Comparison of ENCODE assay signal across 8 mouse cellular contexts in the genomic region with DNA sequence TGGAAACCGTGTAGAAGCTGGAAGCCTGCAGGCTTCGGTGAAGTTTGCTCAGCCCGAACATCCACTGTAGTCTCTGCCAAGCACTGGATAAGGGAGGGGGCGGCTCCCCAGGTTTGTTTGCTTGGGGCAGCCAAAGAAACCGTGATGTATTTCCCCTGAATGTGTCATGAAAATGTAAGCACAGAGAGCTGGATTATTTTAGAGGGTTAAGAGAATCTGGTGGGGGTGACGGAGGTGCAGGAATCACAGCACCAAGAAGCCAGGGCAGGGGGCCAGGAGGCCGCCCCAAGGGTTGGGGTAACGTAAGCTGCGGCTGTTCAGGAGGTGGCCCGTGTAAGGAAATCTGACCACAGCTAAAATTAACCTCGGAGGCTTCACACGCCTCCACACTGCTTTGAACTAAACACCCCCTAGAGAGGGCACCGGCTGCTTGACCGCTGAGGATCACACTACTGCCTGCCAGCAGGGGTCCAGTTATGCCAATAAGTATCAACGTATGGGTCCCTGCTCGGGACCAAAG.
DNase-seq lines count a peak whose midpoint lies in the region; ATAC-seq and TF ChIP-seq lines count a peak whose summit lies in the region.

No protein-coding gene starts in this region.

- TF ChIP-seq CTCF in heart, postnatal 0 days (IDR thresholded peaks at IDR 0.05; ENCODE audit: low read depth): 0 out of 2 replicates have a peak, but pooled peaks have one; percentile 2

- WGBS in heart, postnatal 0 days: 9% methylated on average over 16 of the region's 16 CpGs
- WGBS in liver, embryonic 13.5 days (ENCODE audit: insufficient replicate concordance): 16% methylated on average over 16 of the region's 16 CpGs

- peaks cover 33% of the 10 kb centered on the region for H3K4me1 ChIP-seq in heart, postnatal 0 days (ENCODE audit: control insufficient read depth, insufficient read depth)
- H3K4me1 ChIP-seq in liver, embryonic 13.5 days (replicated peaks): peaks cover 12% of the 10 kb centered on the region

- DNase-seq in ovary, postnatal 36 days (ENCODE audit: low spot score): peak; percentile 36
- DNase-seq in ovary, postnatal 10 days (ENCODE audit: low spot score): no peak
- DNase-seq in heart, postnatal 0 days (ENCODE audit: low spot score): peak; percentile 61
- DNase-seq in liver, embryonic 13.5 days: no peak
- DNase-seq in retina, postnatal 1 day: peak; percentile 26
- no peak for DNase-seq in spleen, postnatal 14 days (ENCODE audit: low spot score in 2 of 2)
- DNase-seq in spleen, postnatal 4 days (ENCODE audit: low spot score in 2 of 2): no peak
- DNase-seq in thymus, postnatal 36 days: no peak

- H3K36me3 ChIP-seq in heart, postnatal 0 days (replicated peaks; ENCODE audit: control insufficient read depth, insufficient read depth, low read length): no peaks in the 10 kb centered on the region
- H3K36me3 ChIP-seq in liver, embryonic 13.5 days: no peaks in the 10 kb centered on the region

- H3K27me3 ChIP-seq in heart, postnatal 0 days (ENCODE audit: control insufficient read depth, insufficient read depth, low read length): no peaks in the 10 kb centered on the region
- H3K27me3 ChIP-seq in liver, embryonic 13.5 days: peaks cover 21% of the 10 kb centered on the region; the same call in 1 of the 2 replicates

- TF ChIP-seq EP300 in heart, postnatal 0 days (IDR thresholded peaks at IDR 0.05; ENCODE audit: low read depth): no peak

- peak overlapping the region; percentile 25; the same call in 1 of the 2 replicates for H3K4me3 ChIP-seq in heart, postnatal 0 days (ENCODE audit: low read depth, low read length)
- no peak overlapping the region for H3K4me3 ChIP-seq in liver, embryonic 13.5 days (replicated peaks)

- peak; percentile 80 for ATAC-seq in heart, postnatal 0 days (ENCODE audit: insufficient read depth, low read depth)
- ATAC-seq in liver, embryonic 13.5 days (ENCODE audit: low read depth): no peak

- peak overlapping the region; percentile 71 for H3K27ac ChIP-seq in heart, postnatal 0 days (ENCODE audit: low read depth)
- no peak overlapping the region for H3K27ac ChIP-seq in liver, embryonic 13.5 days

- H3K9me3 ChIP-seq in heart, postnatal 0 days (replicated peaks; ENCODE audit: control insufficient read depth, low read length): no peaks in the 10 kb centered on the region
- H3K9me3 ChIP-seq in liver, embryonic 13.5 days (replicated peaks): no peaks in the 10 kb centered on the region

- peak overlapping the region; percentile 22; the same call in 1 of the 2 replicates for H3K9ac ChIP-seq in heart, postnatal 0 days (replicated peaks; ENCODE audit: low read depth, low read length)
- H3K9ac ChIP-seq in liver, embryonic 13.5 days: no peak overlapping the region

- peak overlapping the region; percentile 53 for H3K4me2 ChIP-seq in heart, postnatal 0 days (ENCODE audit: low read depth, low read length)
- 0 out of 2 replicates have a peak overlapping the region, but pooled peaks have one; percentile 8 for H3K4me2 ChIP-seq in liver, embryonic 13.5 days

Comparison
In these comparisons a context has a peak if more than half of its experiments do, and no peak if none do; other contexts are left out.
1. DNase-seq: peak in ovary, postnatal 36 days (single experiment), heart, postnatal 0 days (single experiment) and retina, postnatal 1 day (single experiment); none in ovary, postnatal 10 days (single experiment), liver, embryonic 13.5 days (single experiment), spleen, postnatal 14 days (0 of 2), spleen, postnatal 4 days (0 of 2) and thymus, postnatal 36 days (0 of 2).